Mouse (Mus musculus): ENCODE measurements around the gene Sec14l4. TPM values are rescaled to one million over a fixed set of nuclear protein-coding genes. Genes with fewer than 3 reads are reported as not detected.

The Sec14l4 gene
- polyA plus RNA-seq, 1 experiment from 2014 or later = 35.9 TPM

DNA sequence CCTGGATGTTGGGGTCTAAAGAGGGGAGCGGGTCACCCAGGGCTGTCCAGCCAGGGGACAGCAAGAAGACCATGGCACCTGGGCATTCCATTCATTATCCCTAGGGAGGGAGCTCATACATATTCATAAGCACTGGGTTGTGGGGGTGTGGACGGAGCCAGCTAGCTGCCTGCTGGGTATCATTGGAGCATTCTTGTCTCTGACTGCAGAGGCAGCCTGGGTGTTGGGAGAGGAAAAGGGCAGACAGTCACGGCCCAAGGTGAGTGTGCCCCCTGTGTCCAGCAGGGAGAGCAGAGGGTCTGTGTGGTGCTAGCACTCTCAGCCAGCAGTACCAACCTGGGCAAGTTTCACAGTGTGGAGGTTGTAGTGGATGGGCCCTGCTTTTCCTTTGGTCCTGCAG is 41.5 kb upstream of the Sec14l4 start:
- H3K27me3 ChIP-seq (replicated peaks; ENCODE audit: insufficient read depth, low read length) = no peaks in the 10 kb centered on the region
- WGBS = 62% methylated on average over 3 of the region's 3 CpGs
- no peak overlapping the region for H3K27ac ChIP-seq (ENCODE audit: low read length)

DNA sequence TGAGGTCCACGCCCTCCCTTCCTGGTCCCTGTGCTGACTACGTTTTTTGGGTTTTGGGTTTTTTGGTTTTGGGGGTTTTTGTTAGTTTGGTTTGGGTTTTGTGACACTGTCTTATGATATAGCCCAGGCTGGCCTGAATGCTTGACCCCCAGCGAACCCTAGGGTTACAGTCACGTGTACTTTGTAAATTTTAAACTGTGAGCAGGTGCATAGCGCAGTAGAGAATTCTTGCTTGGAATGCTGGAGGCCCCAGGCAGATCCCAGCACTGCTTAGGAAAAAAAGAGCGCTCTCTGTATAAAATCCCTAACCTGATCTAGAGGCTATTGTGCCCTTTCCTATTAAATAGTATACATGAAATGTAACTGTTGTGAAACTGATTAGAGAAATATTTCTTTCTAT is 38.1 kb upstream of the Sec14l4 start:
- Histone ChIP-seq H3K4me1 (ENCODE audit: insufficient read depth, low read depth, low read length) (no peaks in the 10 kb centered on the region), H3K27ac (ENCODE audit: low read length) (no peak overlapping the region), H3K36me3 (ENCODE audit: insufficient read depth, low read length) (no peaks in the 10 kb centered on the region), H3K27me3 (replicated peaks; ENCODE audit: insufficient read depth, low read length) (peaks cover 10% of the 10 kb centered on the region), H3K4me2 (replicated peaks; ENCODE audit: low read depth, low read length) (no peak overlapping the region), H3K4me3 (ENCODE audit: low read depth, low read length) (no peak overlapping the region), H3K9me3 (ENCODE audit: low read length) (no peaks in the 10 kb centered on the region), H3K9ac (replicated peaks; ENCODE audit: low read depth) (no peak overlapping the region)
- DNase-seq (ENCODE audit: low spot score) (no peak), ATAC-seq (no peak)
- TF ChIP-seq EP300 (IDR thresholded peaks at IDR 0.05) (no peak), CTCF (IDR thresholded peaks at IDR 0.05) (no peak)
- 72% methylated on average over 6 of the region's 6 CpGs for WGBS

More for the DNA sequence above, 41.5 kb upstream of the Sec14l4 start:
- H3K4me3 ChIP-seq (ENCODE audit: low read depth, low read length) = no peak overlapping the region
- no peak for ATAC-seq
- DNase-seq (ENCODE audit: low spot score) = no peak
- no peak overlapping the region for H3K4me2 ChIP-seq (replicated peaks; ENCODE audit: low read depth, low read length)
- no peak overlapping the region for H3K9ac ChIP-seq (replicated peaks; ENCODE audit: low read depth)
- no peaks in the 10 kb centered on the region for H3K36me3 ChIP-seq (ENCODE audit: insufficient read depth, low read length)
- H3K9me3 ChIP-seq (ENCODE audit: low read length) = no peaks in the 10 kb centered on the region
- H3K4me1 ChIP-seq (ENCODE audit: insufficient read depth, low read depth, low read length) = 0 out of 2 replicates have a peak, but pooled peaks cover 3% of the 10 kb centered on the region
- no peak for TF ChIP-seq CTCF (IDR thresholded peaks at IDR 0.05)
- no peak for TF ChIP-seq EP300 (IDR thresholded peaks at IDR 0.05)

DNA sequence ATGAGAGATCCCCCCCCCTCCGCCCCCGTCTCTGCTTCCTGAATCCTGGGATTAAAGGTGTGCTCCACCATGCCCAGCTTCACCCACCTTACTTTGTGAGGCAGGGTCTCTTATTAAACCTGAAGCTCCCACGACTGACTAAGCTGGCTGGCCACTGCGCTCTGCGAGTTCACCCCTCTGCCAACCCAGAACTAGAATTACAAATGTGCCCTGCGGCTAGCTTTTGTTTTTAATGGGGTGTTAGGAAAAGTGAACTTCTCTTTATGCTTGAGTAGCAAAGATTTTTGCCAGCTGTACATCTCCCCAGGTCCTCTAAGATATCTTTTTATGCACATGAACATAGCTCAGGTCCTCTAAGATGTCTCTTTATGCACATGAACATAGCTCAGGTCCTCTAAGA is 37.3 kb upstream of the Sec14l4 start:
- Histone ChIP-seq H3K9me3 (ENCODE audit: low read length) (no peaks in the 10 kb centered on the region), H3K4me2 (replicated peaks; ENCODE audit: low read depth, low read length) (no peak overlapping the region), H3K27me3 (replicated peaks; ENCODE audit: insufficient read depth, low read length) (peaks cover 18% of the 10 kb centered on the region), H3K27ac (ENCODE audit: low read length) (no peak overlapping the region), H3K36me3 (ENCODE audit: insufficient read depth, low read length) (no peaks in the 10 kb centered on the region), H3K9ac (replicated peaks; ENCODE audit: low read depth) (no peak overlapping the region), H3K4me1 (ENCODE audit: insufficient read depth, low read depth, low read length) (no peaks in the 10 kb centered on the region), H3K4me3 (ENCODE audit: low read depth, low read length) (no peak overlapping the region)
- DNase-seq (ENCODE audit: low spot score) (no peak), ATAC-seq (no peak)
- TF ChIP-seq CTCF (IDR thresholded peaks at IDR 0.05) (no peak), EP300 (IDR thresholded peaks at IDR 0.05) (no peak)
- WGBS = 77% methylated on average over 6 of the region's 6 CpGs

DNA sequence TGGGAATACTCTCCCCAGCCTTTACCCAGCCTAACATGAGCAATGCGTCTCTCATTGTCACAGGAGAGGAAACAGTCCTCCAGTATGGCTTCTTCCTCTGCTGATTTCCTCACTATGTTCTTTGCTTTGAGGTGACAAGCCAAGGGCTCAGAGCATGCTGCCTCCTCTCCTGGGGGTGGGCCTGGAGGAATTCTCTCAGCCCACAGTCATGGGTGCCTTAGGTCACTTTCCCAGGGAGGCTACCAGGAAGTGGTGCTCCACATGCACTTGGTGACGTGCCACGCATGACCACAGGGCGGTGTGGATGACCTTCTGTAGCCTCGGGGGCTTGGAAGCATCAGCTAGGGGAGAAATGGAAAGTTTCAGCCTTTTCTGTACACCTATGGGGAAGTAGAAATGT is 35.8 kb upstream of the Sec14l4 start:
- H3K36me3 ChIP-seq (ENCODE audit: insufficient read depth, low read length) = no peaks in the 10 kb centered on the region
- no peaks in the 10 kb centered on the region for H3K4me1 ChIP-seq (ENCODE audit: insufficient read depth, low read depth, low read length)
- TF ChIP-seq EP300 (IDR thresholded peaks at IDR 0.05) (no peak), CTCF (IDR thresholded peaks at IDR 0.05) (no peak)
- no peaks in the 10 kb centered on the region for H3K9me3 ChIP-seq (ENCODE audit: low read length)
- ATAC-seq (no peak), DNase-seq (ENCODE audit: low spot score) (no peak)
- H3K4me2 ChIP-seq (replicated peaks; ENCODE audit: low read depth, low read length) = no peak overlapping the region
- H3K27ac ChIP-seq (ENCODE audit: low read length) = no peak overlapping the region
- H3K27me3 ChIP-seq (replicated peaks; ENCODE audit: insufficient read depth, low read length) = peaks cover 23% of the 10 kb centered on the region
- 68% methylated on average over 5 of the region's 5 CpGs for WGBS
- H3K9ac ChIP-seq (replicated peaks; ENCODE audit: low read depth) = no peak overlapping the region
- no peak overlapping the region for H3K4me3 ChIP-seq (ENCODE audit: low read depth, low read length)

DNA sequence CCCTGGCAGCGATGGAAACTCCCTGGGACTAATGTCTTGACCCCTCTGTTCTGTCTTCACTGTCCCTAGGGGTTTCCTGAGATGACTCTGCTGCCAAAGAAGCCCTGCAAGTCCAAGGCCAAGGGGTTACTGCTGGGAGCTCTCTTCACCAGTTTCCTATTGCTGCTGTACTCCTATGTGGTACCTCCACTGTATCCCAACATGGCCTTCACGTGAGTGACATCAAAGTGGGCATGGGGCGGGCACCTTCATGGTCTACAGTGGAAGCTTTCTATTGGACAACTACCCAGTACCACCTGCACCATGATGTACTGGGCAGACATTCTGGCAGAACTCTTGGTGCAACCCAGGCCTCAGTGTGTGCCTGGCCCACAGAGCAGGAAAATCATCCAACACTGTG is 34.4 kb upstream of the Sec14l4 start:
- DNase-seq (ENCODE audit: low spot score) = no peak
- no peak overlapping the region for H3K4me3 ChIP-seq (ENCODE audit: low read depth, low read length)
- ATAC-seq = no peak
- no peaks in the 10 kb centered on the region for H3K9me3 ChIP-seq (ENCODE audit: low read length)
- no peak overlapping the region for H3K27ac ChIP-seq (ENCODE audit: low read length)
- H3K9ac ChIP-seq (replicated peaks; ENCODE audit: low read depth) = no peak overlapping the region
- no peak overlapping the region for H3K4me2 ChIP-seq (replicated peaks; ENCODE audit: low read depth, low read length)
- H3K27me3 ChIP-seq (replicated peaks; ENCODE audit: insufficient read depth, low read length) = peaks cover 23% of the 10 kb centered on the region
- H3K36me3 ChIP-seq (ENCODE audit: insufficient read depth, low read length) = no peaks in the 10 kb centered on the region
- TF ChIP-seq CTCF (IDR thresholded peaks at IDR 0.05) (no peak), EP300 (IDR thresholded peaks at IDR 0.05) (no peak)
- no peaks in the 10 kb centered on the region for H3K4me1 ChIP-seq (ENCODE audit: insufficient read depth, low read depth, low read length)
- WGBS = 89% methylated on average over 3 of the region's 3 CpGs

DNA sequence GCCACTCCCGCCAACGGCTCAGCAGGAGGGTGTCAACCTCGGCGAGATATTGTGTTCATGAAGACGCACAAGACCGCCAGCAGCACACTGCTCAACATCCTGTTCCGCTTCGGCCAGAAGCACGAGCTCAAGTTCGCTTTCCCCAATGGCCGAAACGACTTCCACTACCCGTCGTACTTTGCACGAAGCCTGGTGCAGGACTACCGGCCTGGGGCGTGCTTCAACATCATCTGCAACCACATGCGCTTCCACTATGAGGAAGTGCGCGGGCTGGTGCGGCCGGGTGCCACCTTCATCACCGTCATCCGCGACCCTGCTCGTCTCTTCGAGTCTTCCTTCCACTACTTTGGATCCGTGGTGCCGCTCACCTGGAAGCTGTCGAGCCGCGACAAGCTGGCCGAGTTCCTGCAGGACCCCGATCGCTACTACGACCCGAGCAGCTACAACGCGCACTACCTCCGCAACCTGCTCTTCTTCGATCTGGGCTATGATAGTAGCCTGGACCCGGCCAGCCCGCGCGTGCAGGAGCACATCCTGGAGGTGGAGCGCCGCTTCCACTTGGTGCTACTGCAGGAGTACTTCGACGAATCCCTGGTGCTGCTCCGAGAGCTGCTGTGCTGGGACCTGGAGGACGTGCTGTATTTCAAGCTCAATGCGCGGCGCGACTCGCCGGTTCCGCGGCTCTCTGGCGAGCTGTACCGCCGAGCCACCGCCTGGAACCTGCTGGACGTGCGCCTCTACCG is 33.1 kb upstream of the Sec14l4 start:
- Histone ChIP-seq H3K9ac (replicated peaks; ENCODE audit: low read depth) (no peak overlapping the region), H3K27me3 (replicated peaks; ENCODE audit: insufficient read depth, low read length) (peaks cover 23% of the 10 kb centered on the region), H3K27ac (ENCODE audit: low read length) (no peak overlapping the region), H3K36me3 (ENCODE audit: insufficient read depth, low read length) (no peaks in the 10 kb centered on the region), H3K9me3 (ENCODE audit: low read length) (no peaks in the 10 kb centered on the region), H3K4me2 (replicated peaks; ENCODE audit: low read depth, low read length) (peak overlapping the region; percentile 32), H3K4me3 (ENCODE audit: low read depth, low read length) (peak overlapping the region; percentile 8; the same call in 1 of the 2 replicates), H3K4me1 (ENCODE audit: insufficient read depth, low read depth, low read length) (no peaks in the 10 kb centered on the region)
- no peak for ATAC-seq
- no peak for DNase-seq (ENCODE audit: low spot score)
- TF ChIP-seq CTCF (IDR thresholded peaks at IDR 0.05) (no peak), EP300 (IDR thresholded peaks at IDR 0.05) (no peak)
- 10% methylated on average over 66 of the region's 66 CpGs for WGBS

Measured in lung, postnatal 0 days (tissue).